In the genomic region with DNA sequence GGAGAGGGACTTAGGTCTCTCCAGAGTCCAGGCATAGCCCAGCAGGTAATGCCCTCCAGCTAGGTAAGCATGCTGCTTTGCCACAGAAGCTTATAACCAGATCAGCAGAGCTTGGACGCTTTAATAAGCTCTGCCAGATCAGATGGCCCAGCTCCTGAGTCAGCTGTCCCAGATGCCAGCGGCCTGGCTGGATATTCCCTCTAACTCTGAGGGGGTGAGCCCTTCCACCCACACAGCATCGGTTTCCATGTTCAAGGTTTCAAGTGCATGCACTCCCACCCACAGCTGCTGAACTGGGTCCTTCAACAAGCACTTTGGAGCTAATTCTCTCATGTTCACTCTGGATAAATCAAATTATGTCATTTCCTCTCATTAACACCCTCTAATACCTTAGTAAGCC, we compare ENCODE assay signal across 22 mouse cellular contexts.
DNase-seq lines count a peak whose midpoint lies in the region; ATAC-seq and TF ChIP-seq lines count a peak whose summit lies in the region.
"Had no signal": no experiment of that assay in that cellular context is flagged by ENCODE, and none has a peak within 500 bp of the region (broad histone marks: within the 10 kb centered on the region; RNA-seq: fewer than 3 reads in every experiment).

No protein-coding gene starts in this region.

- no peak for TF ChIP-seq CTCF in CH12.LX (conservative IDR thresholded peaks at IDR 0.05 in 1 of 2, IDR thresholded peaks at IDR 0.05 in 1 of 2; ENCODE audit: low read depth in 2 of 2, low read length in 2 of 2)

- H3K9ac ChIP-seq in embryonic facial prominence, embryonic 11.5 days (replicated peaks; ENCODE audit: low read length) = no peak overlapping the region
- no peak overlapping the region for H3K9ac ChIP-seq in CH12.LX (ENCODE audit: insufficient read depth, low read depth)
- H3K9ac ChIP-seq: embryonic facial prominence, embryonic 13.5 days; heart, embryonic 13.5 days; hindbrain, embryonic 15.5 days; lung, embryonic 14.5 days; midbrain, embryonic 12.5 days; neural tube, embryonic 15.5 days had no signal

- H3K79me2 ChIP-seq in CH12.LX (replicated peaks; ENCODE audit: control insufficient read depth, extremely low read depth, insufficient read depth, poor library complexity, severe bottlenecking) = no peaks in the 10 kb centered on the region

- no peaks in the 10 kb centered on the region for H3K27me3 ChIP-seq in embryonic facial prominence, embryonic 11.5 days (ENCODE audit: control insufficient read depth, insufficient read depth, low read length)
- no peaks in the 10 kb centered on the region for H3K27me3 ChIP-seq in embryonic facial prominence, embryonic 10.5 days (replicated peaks; ENCODE audit: low read depth, poor library complexity, severe bottlenecking)
- H3K27me3 ChIP-seq in CH12.LX (replicated peaks) = no peaks in the 10 kb centered on the region
- H3K27me3 ChIP-seq: embryonic facial prominence, embryonic 13.5 days; heart, embryonic 13.5 days; hindbrain, embryonic 15.5 days; midbrain, embryonic 12.5 days; neural tube, embryonic 15.5 days had no signal

- no peaks in the 10 kb centered on the region for H3K9me3 ChIP-seq in embryonic facial prominence, embryonic 11.5 days (replicated peaks; ENCODE audit: control insufficient read depth, low read length)
- H3K9me3 ChIP-seq in embryonic facial prominence, embryonic 10.5 days = no peaks in the 10 kb centered on the region
- no peaks in the 10 kb centered on the region for H3K9me3 ChIP-seq in CH12.LX (replicated peaks; ENCODE audit: low read length)
- H3K9me3 ChIP-seq: embryonic facial prominence, embryonic 13.5 days; forebrain, embryonic 10.5 days; heart, embryonic 13.5 days; hindbrain, embryonic 15.5 days; midbrain, embryonic 12.5 days; neural tube, embryonic 15.5 days had no signal

- TF ChIP-seq EP300 in CH12.LX (IDR thresholded peaks at IDR 0.05; ENCODE audit: low read length) = no peak

- peak; percentile 9 for DNase-seq in embryonic facial prominence, embryonic 11.5 days (ENCODE audit: low spot score)
- DNase-seq in embryonic facial prominence, embryonic 10.5 days (ENCODE audit: low spot score) = no peak
- DNase-seq in CH12.LX (ENCODE audit: extremely low read depth) = no peak
- DNase-seq in brain, adult 2 months (ENCODE audit: low read depth, low spot score) = peak; percentile 51
- DNase-seq in layer of hippocampus, adult 9-11 months = peak; percentile 41
- DNase-seq in liver = no peak
- DNase-seq in frontal cortex, postnatal 25 days (ENCODE audit: low spot score in 2 of 2) = no peak
- DNase-seq in thymus, postnatal 4 days = no peak
- DNase-seq: B cell, adult 2 months; heart, postnatal 36 days; kidney, postnatal 36 days; lung, embryonic 14.5 days; thymus, adult 18-20 months had no signal

- no peak overlapping the region for H3K4me3 ChIP-seq in embryonic facial prominence, embryonic 11.5 days (ENCODE audit: low read depth, low read length)
- H3K4me3 ChIP-seq in embryonic facial prominence, embryonic 10.5 days = no peak overlapping the region
- no peak overlapping the region for H3K4me3 ChIP-seq in CH12.LX (replicated peaks in 1 of 3; ENCODE audit: low read depth in 2 of 3, low read length in 2 of 3, poor library complexity in 1 of 3)
- H3K4me3 ChIP-seq: embryonic facial prominence, embryonic 13.5 days; forebrain, embryonic 10.5 days; heart, embryonic 13.5 days; hindbrain, embryonic 15.5 days; midbrain, embryonic 12.5 days; myocyte; neural tube, embryonic 15.5 days had no signal

- no peaks in the 10 kb centered on the region for H3K4me1 ChIP-seq in embryonic facial prominence, embryonic 11.5 days (ENCODE audit: control insufficient read depth, insufficient read depth, low read length)
- no peaks in the 10 kb centered on the region for H3K4me1 ChIP-seq in embryonic facial prominence, embryonic 10.5 days
- no peaks in the 10 kb centered on the region for H3K4me1 ChIP-seq in CH12.LX (ENCODE audit: control insufficient read depth in 1 of 2, insufficient read depth in 2 of 2)
- H3K4me1 ChIP-seq: embryonic facial prominence, embryonic 13.5 days; forebrain, embryonic 10.5 days; heart, embryonic 13.5 days; hindbrain, embryonic 15.5 days; midbrain, embryonic 12.5 days; neural tube, embryonic 15.5 days had no signal

- WGBS in embryonic facial prominence, embryonic 11.5 days = 55% methylated on average over 3 of the region's 3 CpGs
- 58% methylated on average over 3 of the region's 3 CpGs for WGBS in embryonic facial prominence, embryonic 10.5 days

- ATAC-seq in embryonic facial prominence, embryonic 11.5 days (replicated peaks; ENCODE audit: insufficient number of reproducible peaks, low FRiP score, low TSS enrichment, low read depth) = no peak
- ATAC-seq: intestine, embryonic 16.5 days had no signal

- dilution Hi-C loops in CH12.LX (cut with MboI; ENCODE audit: extremely low pct_ligation_motif_present, extremely low pct_unique_long_range_greater_than_20kb, low sequenced_read_pairs) = no loop called here

- no peak for TF ChIP-seq POLR2A in CH12.LX (IDR thresholded peaks at IDR 0.05; ENCODE audit: low read depth, low read length)

- no peak overlapping the region for H3K27ac ChIP-seq in embryonic facial prominence, embryonic 11.5 days (replicated peaks; ENCODE audit: low read depth, low read length)
- H3K27ac ChIP-seq in embryonic facial prominence, embryonic 10.5 days (replicated peaks) = no peak overlapping the region
- H3K27ac ChIP-seq in CH12.LX (ENCODE audit: insufficient read depth, low read depth) = no peak overlapping the region
- H3K27ac ChIP-seq: embryonic facial prominence, embryonic 13.5 days; forebrain, embryonic 10.5 days; heart, embryonic 13.5 days; hindbrain, embryonic 15.5 days; macrophage; midbrain, embryonic 12.5 days; neural tube, embryonic 15.5 days had no signal

- H3K4me2 ChIP-seq in embryonic facial prominence, embryonic 11.5 days (ENCODE audit: low read depth, low read length) = no peak overlapping the region
- no peak overlapping the region for H3K4me2 ChIP-seq in CH12.LX (ENCODE audit: insufficient read depth, low read depth, poor library complexity, severe bottlenecking)
- H3K4me2 ChIP-seq: embryonic facial prominence, embryonic 13.5 days; heart, embryonic 13.5 days; hindbrain, embryonic 15.5 days; lung, embryonic 14.5 days; midbrain, embryonic 12.5 days; neural tube, embryonic 15.5 days had no signal

- in situ Hi-C loops in CH12.LX (cut with MboI; ENCODE audit: low pct_ligation_motif_present, low pct_unique_long_range_greater_than_20kb, low sequenced_read_pairs) = no loop called here

- no peaks in the 10 kb centered on the region for H3K36me3 ChIP-seq in embryonic facial prominence, embryonic 11.5 days (replicated peaks; ENCODE audit: control insufficient read depth, insufficient read depth, low read depth, low read length)
- H3K36me3 ChIP-seq in embryonic facial prominence, embryonic 10.5 days (replicated peaks) = no peaks in the 10 kb centered on the region
- H3K36me3 ChIP-seq in CH12.LX (replicated peaks in 1 of 2; ENCODE audit: control insufficient read depth in 1 of 2, insufficient read depth in 1 of 2, low read length in 1 of 2) = no peaks in the 10 kb centered on the region
- H3K36me3 ChIP-seq: embryonic facial prominence, embryonic 13.5 days; forebrain, embryonic 10.5 days; heart, embryonic 13.5 days; hindbrain, embryonic 15.5 days; midbrain, embryonic 12.5 days; neural tube, embryonic 15.5 days had no signal

- TF ChIP-seq RAD21 in CH12.LX (IDR thresholded peaks at IDR 0.05; ENCODE audit: low read depth, low read length) = no peak

TF ChIP-seq in CH12.LX, 34 proteins besides CTCF, POLR2A, EP300 and RAD21:
- TF ChIP-seq MAZ (IDR thresholded peaks at IDR 0.05; ENCODE audit: low read depth, low read length) (no peak), ZNF384 (IDR thresholded peaks at IDR 0.05; ENCODE audit: low read depth, low read length) (peak; percentile 31; the same call in 1 of the 2 replicates), CHD1 (IDR thresholded peaks at IDR 0.05; ENCODE audit: low read depth, low read length) (no peak)

Comparison
In these comparisons a context has a peak if more than half of its experiments do, and no peak if none do; other contexts are left out.
1. DNase-seq: peak in embryonic facial prominence, embryonic 11.5 days (single experiment), brain, adult 2 months (single experiment) and layer of hippocampus, adult 9-11 months (single experiment); none in embryonic facial prominence, embryonic 10.5 days (single experiment), CH12.LX (single experiment), liver (single experiment), frontal cortex, postnatal 25 days (0 of 2) and thymus, postnatal 4 days (single experiment).